Mouse (Mus musculus): Measurements from ENCODE around the gene Ctnna3.

DNA sequence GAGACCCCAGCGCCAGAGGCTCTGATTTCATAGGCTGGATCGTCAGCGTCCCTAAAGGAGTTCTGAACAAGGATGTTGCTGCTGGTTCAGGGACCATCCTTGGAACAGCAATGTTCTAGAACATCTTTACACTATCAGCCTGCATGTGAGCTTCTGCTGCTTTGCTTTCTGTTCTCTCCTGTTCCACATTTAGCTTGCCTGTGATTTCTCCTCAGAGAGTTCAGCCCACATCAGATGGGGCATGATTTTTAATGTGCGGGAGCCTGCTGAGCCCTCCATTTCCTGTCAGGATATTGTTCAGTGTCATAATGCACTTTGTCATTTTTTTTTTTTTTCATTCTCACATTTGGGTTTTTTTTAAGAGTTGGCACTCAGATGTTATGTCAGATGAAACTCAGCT is 752.8 kb downstream of the Ctnna3 start:
- TF ChIP-seq EP300 (IDR thresholded peaks at IDR 0.05; ENCODE audit: low read depth in 1 of 2, low read length in 2 of 2) (no peak), CTCF (IDR thresholded peaks at IDR 0.05 in 2 of 3, conservative IDR thresholded peaks at IDR 0.05 in 1 of 3; ENCODE audit: control insufficient read depth in 1 of 3, insufficient read depth in 1 of 3, low read depth in 2 of 3, low read length in 3 of 3, poor library complexity in 1 of 3, severe bottlenecking in 1 of 3) (no peak), GATA1 (IDR thresholded peaks at IDR 0.05; ENCODE audit: low read depth, low read length) (no peak), KAT2A (conservative IDR thresholded peaks at IDR 0.05; ENCODE audit: low read depth, low read length) (no peak), POLR2A (IDR thresholded peaks at IDR 0.05; ENCODE audit: control insufficient read depth in 1 of 2, insufficient read depth in 1 of 2, low read depth in 1 of 2, low read length in 2 of 2, poor library complexity in 1 of 2) (no peak)
